Mouse (Mus musculus) embryonic facial prominence, embryonic 11.5 days (tissue): ENCODE results near the gene Farsb. TPM values are rescaled to one million over a fixed set of nuclear protein-coding genes. Genes with fewer than 3 reads are reported as not detected.

Experiments
- ATAC-seq: fragments of 200-750 bp; cut with Nextera tagmentation; replicated peaks from 2 replicates; pipeline ENCODE4 v1.8.0; 2017; ENCODE audit warnings: low read depth; ENCODE audit not compliant: insufficient number of reproducible peaks, low FRiP score, low TSS enrichment
- DNase-seq: peaks from one replicate; pipeline ENCODE4 v3.0.0-alpha.2; 2015; ENCODE audit warnings: low spot score
- H3K27ac ChIP-seq: fragments of 300-500 bp; sonication (generic); replicated peaks from 2 replicates; pipeline ENCODE4 v1.5.1; 2014; ENCODE audit warnings: mild to moderate bottlenecking, low read depth, low read length, control low read depth
- H3K27me3 ChIP-seq: fragments of 300-500 bp; sonication (generic); 2 replicates; pipeline ENCODE4 v1.6.1; 2014; ENCODE audit warnings: mild to moderate bottlenecking, low read length, moderate library complexity, mixed read lengths; ENCODE audit not compliant: control insufficient read depth, insufficient read depth
- H3K36me3 ChIP-seq: fragments of 300-500 bp; sonication (generic); replicated peaks from 2 replicates; pipeline ENCODE4 v1.6.1; 2014; ENCODE audit warnings: low read depth, mild to moderate bottlenecking, low read length, moderate library complexity, mixed read lengths; ENCODE audit not compliant: control insufficient read depth, insufficient read depth
- H3K4me1 ChIP-seq: fragments of 300-500 bp; sonication (generic); 2 replicates; pipeline ENCODE4 v1.6.1; 2014; ENCODE audit warnings: low read length, mixed read lengths; ENCODE audit not compliant: control insufficient read depth, insufficient read depth
- H3K4me2 ChIP-seq: fragments of 300-500 bp; sonication (generic); 2 replicates; pipeline ENCODE4 v1.6.1; 2014; ENCODE audit warnings: low read depth, mild to moderate bottlenecking, control low read depth, low read length, moderate library complexity
- H3K4me3 ChIP-seq: fragments of 300-500 bp; sonication (generic); 2 replicates; pipeline ENCODE4 v1.5.1; 2014; ENCODE audit warnings: low read depth, low read length, control low read depth
- H3K9ac ChIP-seq: fragments of 300-500 bp; sonication (generic); replicated peaks from 2 replicates; pipeline ENCODE4 v1.6.1; 2014; ENCODE audit warnings: mild to moderate bottlenecking, control low read depth, low read length
- H3K9me3 ChIP-seq: fragments of 300-500 bp; sonication (generic); replicated peaks from 2 replicates; pipeline ENCODE4 v1.6.1; 2016; ENCODE audit warnings: mild to moderate bottlenecking, low read length, inconsistent platforms, mixed read lengths; ENCODE audit not compliant: control insufficient read depth
- WGBS: fragments of 180-500 bp; shearing (Covaris S2); extraction: QIAGEN DNeasy Blood & Tissue Kit; methylation state at CpG from one replicate; pipeline ENCODE4 v1.1.7; 2014; 5-methylcytosine and 5-hydroxymethylcytosine counted together
- polyA plus RNA-seq: library from polyadenylated mRNA; unstranded; fragments of >200 nt; fragmentation: Nextera tagmentation; extraction: Ambion mirVana; gene quantifications from 2 replicates; pipeline ENCODE4 v1.2.1, GENCODE M21; 2014

Farsb gene
- polyA plus RNA-seq, 1 experiment from 2014 or later = 190 TPM

GRCm38 (mm10) chr1:78412668-78413067, 76.0 kb downstream of the Farsb start:
- H3K4me3 ChIP-seq = no peak overlapping the region
- no peaks in the 10 kb centered on the region for H3K27me3 ChIP-seq
- DNase-seq (no peak), ATAC-seq (no peak)
- H3K9me3 ChIP-seq = no peaks in the 10 kb centered on the region
- no peaks in the 10 kb centered on the region for H3K36me3 ChIP-seq
- no peak overlapping the region for H3K4me2 ChIP-seq
- no peak overlapping the region for H3K27ac ChIP-seq
- H3K4me1 ChIP-seq = no peaks in the 10 kb centered on the region
- 21% methylated on average over 7 of the region's 7 CpGs for WGBS
- H3K9ac ChIP-seq = no peak overlapping the region

- H3K36me3 ChIP-seq = no peaks in the 10 kb centered on the region
- H3K9me3 ChIP-seq = no peaks in the 10 kb centered on the region
- no peak for DNase-seq
- no peak overlapping the region for H3K9ac ChIP-seq
- H3K27me3 ChIP-seq = no peaks in the 10 kb centered on the region; the same call in 1 of the 2 replicates
- H3K4me1 ChIP-seq = no peaks in the 10 kb centered on the region
- no peak for ATAC-seq
- H3K4me2 ChIP-seq = no peak overlapping the region
- no peak overlapping the region for H3K4me3 ChIP-seq
- WGBS = 81% methylated on average over 2 of the region's 2 CpGs
- no peak overlapping the region for H3K27ac ChIP-seq
These were observed 79.3 kb downstream of the Farsb start for GRCm38 (mm10) chr1:78409396-78409795.

GRCm38 (mm10) chr1:78401413-78401812, 87.3 kb downstream of the Farsb start:
- Histone ChIP-seq H3K4me3 (no peak overlapping the region), H3K4me2 (no peak overlapping the region), H3K36me3 (no peaks in the 10 kb centered on the region), H3K4me1 (no peaks in the 10 kb centered on the region), H3K27ac (no peak overlapping the region), H3K9ac (no peak overlapping the region), H3K9me3 (no peaks in the 10 kb centered on the region), H3K27me3 (no peaks in the 10 kb centered on the region; the same call in 1 of the 2 replicates)
- 95% methylated on average over 4 of the region's 4 CpGs for WGBS
- no peak for ATAC-seq
- no peak for DNase-seq

- Histone ChIP-seq H3K27ac (no peak overlapping the region), H3K27me3 (no peaks in the 10 kb centered on the region; the same call in 1 of the 2 replicates), H3K4me3 (no peak overlapping the region), H3K36me3 (no peaks in the 10 kb centered on the region), H3K4me1 (no peaks in the 10 kb centered on the region; the same call in 1 of the 2 replicates), H3K4me2 (no peak overlapping the region), H3K9ac (no peak overlapping the region), H3K9me3 (no peaks in the 10 kb centered on the region)
- DNase-seq (no peak), ATAC-seq (no peak)
- 76% methylated on average over 3 of the region's 3 CpGs for WGBS
These were observed 88.9 kb downstream of the Farsb start for GRCm38 (mm10) chr1:78399755-78400154.

- H3K9me3 ChIP-seq = no peaks in the 10 kb centered on the region
- H3K9ac ChIP-seq = no peak overlapping the region
- no peak for DNase-seq
- no peak overlapping the region for H3K4me2 ChIP-seq
- no peaks in the 10 kb centered on the region for H3K27me3 ChIP-seq
- no peaks in the 10 kb centered on the region for H3K36me3 ChIP-seq
- 53% methylated on average over 8 of the region's 8 CpGs for WGBS
- 0 out of 2 replicates have a peak overlapping the region, but pooled peaks have one; percentile 3 for H3K27ac ChIP-seq
- no peaks in the 10 kb centered on the region; the same call in 1 of the 2 replicates for H3K4me1 ChIP-seq
- H3K4me3 ChIP-seq = no peak overlapping the region
- no peak for ATAC-seq
These were observed 92.3 kb downstream of the Farsb start for GRCm38 (mm10) chr1:78396320-78396913.

GRCm38 (mm10) chr1:78395737-78396136, 93.0 kb downstream of the Farsb start:
- Histone ChIP-seq H3K27me3 (no peaks in the 10 kb centered on the region), H3K27ac (no peak overlapping the region)

GRCm38 (mm10) chr1:78395191-78395735, 93.4 kb downstream of the Farsb start:
- H3K4me1 ChIP-seq = no peaks in the 10 kb centered on the region; the same call in 1 of the 2 replicates
- H3K4me3 ChIP-seq = no peak overlapping the region
- ATAC-seq (no peak), DNase-seq (no peak)
- H3K27me3 ChIP-seq = no peaks in the 10 kb centered on the region
- no peak overlapping the region for H3K9ac ChIP-seq
- H3K9me3 ChIP-seq = no peaks in the 10 kb centered on the region
- no peak overlapping the region for H3K4me2 ChIP-seq
- H3K36me3 ChIP-seq = no peaks in the 10 kb centered on the region
- 54% methylated on average over 8 of the region's 8 CpGs for WGBS
- no peak overlapping the region for H3K27ac ChIP-seq

More at GRCm38 (mm10) chr1:78395737-78396136, 93.0 kb downstream of the Farsb start:
- 34% methylated on average over 6 of the region's 6 CpGs for WGBS
- Histone ChIP-seq H3K36me3 (no peaks in the 10 kb centered on the region), H3K9ac (no peak overlapping the region), H3K4me1 (no peaks in the 10 kb centered on the region; the same call in 1 of the 2 replicates), H3K9me3 (no peaks in the 10 kb centered on the region), H3K4me2 (no peak overlapping the region), H3K4me3 (no peak overlapping the region)
- ATAC-seq (no peak), DNase-seq (peak; percentile 44)

- Histone ChIP-seq H3K9me3 (no peaks in the 10 kb centered on the region), H3K36me3 (no peaks in the 10 kb centered on the region), H3K4me2 (no peak overlapping the region), H3K4me3 (no peak overlapping the region), H3K27me3 (no peaks in the 10 kb centered on the region), H3K4me1 (no peaks in the 10 kb centered on the region), H3K27ac (no peak overlapping the region), H3K9ac (no peak overlapping the region)
- WGBS = 16% methylated on average over 3 of the region's 3 CpGs
- DNase-seq (no peak), ATAC-seq (no peak)
These were observed 99.8 kb downstream of the Farsb start for GRCm38 (mm10) chr1:78388848-78389247.
